Mouse (Mus musculus) heart, postnatal 0 days (tissue): ENCODE data around the gene Mal. TPM values are rescaled to one million over a fixed set of nuclear protein-coding genes. Genes with fewer than 3 reads are reported as not detected.

ENCODE experiments used
- ATAC-seq: fragments of 200-750 bp; cut with Nextera tagmentation; 2 replicates; pipeline ENCODE4 v1.8.0; 2017; ENCODE audit warnings: low read depth, moderate number of reproducible peaks, moderate library complexity; ENCODE audit not compliant: insufficient read depth
- DNase-seq: peaks from one replicate; pipeline ENCODE4 v3.0.0-alpha.2; 2016; ENCODE audit warnings: low spot score
- H3K27ac ChIP-seq: fragments of 300-500 bp; sonication (generic); 2 replicates; pipeline ENCODE4 v1.5.1; 2014; ENCODE audit warnings: low read depth, mild to moderate bottlenecking
- H3K27me3 ChIP-seq: fragments of 300-500 bp; sonication (generic); 2 replicates; pipeline ENCODE4 v1.6.1; 2014; ENCODE audit warnings: low read length, mixed read lengths; ENCODE audit not compliant: control insufficient read depth, insufficient read depth
- H3K36me3 ChIP-seq: fragments of 300-500 bp; sonication (generic); replicated peaks from 2 replicates; pipeline ENCODE4 v1.6.1; 2014; ENCODE audit warnings: low read length, mixed read lengths; ENCODE audit not compliant: control insufficient read depth, insufficient read depth
- H3K4me1 ChIP-seq: fragments of 300-500 bp; sonication (generic); 2 replicates; pipeline ENCODE4 v1.6.1; 2014; ENCODE audit warnings: antibody characterized with exemption; ENCODE audit not compliant: control insufficient read depth, insufficient read depth
- H3K4me2 ChIP-seq: fragments of 300-500 bp; sonication (generic); 2 replicates; pipeline ENCODE4 v1.6.1; 2014; ENCODE audit warnings: low read depth, mild to moderate bottlenecking, low read length, moderate library complexity
- H3K4me3 ChIP-seq: fragments of 300-500 bp; sonication (generic); 2 replicates; pipeline ENCODE4 v1.5.1; 2014; ENCODE audit warnings: low read depth, low read length
- H3K9ac ChIP-seq: fragments of 300-500 bp; sonication (generic); replicated peaks from 2 replicates; pipeline ENCODE4 v1.6.1; 2014; ENCODE audit warnings: low read depth, low read length, mixed read lengths
- H3K9me3 ChIP-seq: fragments of 300-500 bp; sonication (generic); replicated peaks from 2 replicates; pipeline ENCODE4 v1.6.1; 2016; ENCODE audit warnings: low read length; ENCODE audit not compliant: control insufficient read depth
- CTCF ChIP-seq: IDR thresholded peaks from 2 replicates; pipeline ENCODE4 v1.5.1; 2016; ENCODE audit warnings: antibody characterized with exemption, control low read depth, low read depth
- EP300 ChIP-seq: IDR thresholded peaks from 2 replicates; pipeline ENCODE4 v1.6.1; 2016; ENCODE audit warnings: antibody characterized with exemption, low read depth
- WGBS: fragments of 180-500 bp; shearing (Covaris S2); extraction: QIAGEN DNeasy Blood & Tissue Kit; methylation state at CpG from one replicate; pipeline ENCODE4 v1.1.7; 2014; 5-methylcytosine and 5-hydroxymethylcytosine counted together
- polyA plus RNA-seq: library from polyadenylated mRNA; unstranded; fragments of >200 nt; fragmentation: Nextera tagmentation; extraction: Ambion mirVana; gene quantifications from 2 replicates; pipeline ENCODE4 v1.2.1, GENCODE M21; 2015
- total RNA-seq: library from RNA; depleted of rRNA; stranded (reverse); fragments of >200 nt; gene quantifications from 2 replicates; pipeline ENCODE4 v1.2.3, GENCODE M21; 2014; ENCODE audit warnings: low replicate concordance

Mal gene
- total and polyA plus RNA-seq, 2 experiments from 2014 or later = 1.7 to 11.3 TPM

DNA sequence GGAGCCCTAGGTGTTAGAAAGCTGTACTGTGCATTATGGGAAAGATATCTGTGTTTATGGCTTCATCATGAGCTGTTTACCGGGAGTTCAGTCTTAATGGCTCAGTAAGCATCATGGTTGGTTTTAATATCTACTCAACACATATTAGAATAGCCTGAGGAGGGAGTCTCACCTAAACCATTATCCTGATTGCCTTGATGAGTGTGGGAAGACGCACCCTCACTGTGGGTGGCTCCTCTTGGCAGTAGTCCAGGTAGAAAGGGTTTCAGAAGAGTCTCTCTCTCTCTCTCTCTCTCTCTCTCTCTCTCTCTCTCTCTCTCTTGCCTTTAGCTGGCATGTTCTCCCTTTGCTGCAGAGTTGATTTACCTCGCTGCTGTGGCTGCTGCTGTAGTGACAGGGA, 34.4 kb downstream of the Mal start:
- DNase-seq = no peak
- TF ChIP-seq CTCF (no peak), EP300 (no peak)
- Histone ChIP-seq H3K9ac (no peak overlapping the region), H3K4me1 (no peaks in the 10 kb centered on the region), H3K9me3 (no peaks in the 10 kb centered on the region), H3K4me2 (no peak overlapping the region), H3K27me3 (no peaks in the 10 kb centered on the region), H3K4me3 (no peak overlapping the region), H3K27ac (no peak overlapping the region), H3K36me3 (no peaks in the 10 kb centered on the region)
- ATAC-seq = no peak
- 30% methylated on average over 3 of the region's 3 CpGs for WGBS

DNA sequence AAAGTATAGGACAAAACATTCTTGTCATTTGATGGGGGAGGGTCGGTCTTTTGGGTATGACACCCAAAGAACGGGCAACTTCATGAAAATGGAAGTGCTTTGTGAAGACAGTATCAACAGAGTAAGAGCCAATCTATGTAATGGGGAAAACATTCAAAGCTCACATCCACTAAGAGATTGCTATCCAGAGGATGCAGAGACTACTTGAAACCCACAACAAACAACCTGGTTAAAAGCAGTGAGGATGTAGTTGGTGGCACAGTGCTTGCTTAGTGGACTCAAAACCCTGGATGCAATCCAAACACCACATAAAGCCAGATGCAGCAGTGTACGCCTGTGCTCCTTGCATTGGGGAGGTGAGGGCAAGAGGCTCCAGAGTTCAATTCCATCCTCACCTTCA, 37.2 kb downstream of the Mal start:
- no peaks in the 10 kb centered on the region for H3K36me3 ChIP-seq
- no peak overlapping the region for H3K9ac ChIP-seq
- H3K27me3 ChIP-seq = no peaks in the 10 kb centered on the region
- no peak for ATAC-seq
- DNase-seq = no peak
- TF ChIP-seq CTCF = no peak
- no peak for TF ChIP-seq EP300
- H3K4me3 ChIP-seq = no peak overlapping the region
- no peak overlapping the region for H3K4me2 ChIP-seq
- no peaks in the 10 kb centered on the region for H3K4me1 ChIP-seq
- H3K27ac ChIP-seq = no peak overlapping the region
- 72% methylated on average over 3 of the region's 3 CpGs for WGBS
- no peaks in the 10 kb centered on the region for H3K9me3 ChIP-seq

GRCm38 (mm10) chr2:127612288-127612687, 44.2 kb downstream of the Mal start:
- TF ChIP-seq CTCF (no peak), EP300 (no peak)
- ATAC-seq (no peak), DNase-seq (no peak)
- Histone ChIP-seq H3K4me2 (no peak overlapping the region), H3K4me3 (no peak overlapping the region), H3K4me1 (no peaks in the 10 kb centered on the region), H3K27ac (no peak overlapping the region), H3K9me3 (no peaks in the 10 kb centered on the region), H3K9ac (no peak overlapping the region), H3K36me3 (no peaks in the 10 kb centered on the region), H3K27me3 (no peaks in the 10 kb centered on the region)
- WGBS = 81% methylated on average over 4 of the region's 4 CpGs

- Histone ChIP-seq H3K9me3 (no peaks in the 10 kb centered on the region), H3K4me2 (no peak overlapping the region), H3K27me3 (no peaks in the 10 kb centered on the region), H3K4me1 (no peaks in the 10 kb centered on the region), H3K4me3 (no peak overlapping the region), H3K27ac (no peak overlapping the region), H3K36me3 (no peaks in the 10 kb centered on the region), H3K9ac (no peak overlapping the region)
- 60% methylated on average over 4 of the region's 4 CpGs for WGBS
- no peak for ATAC-seq
- DNase-seq = no peak
- no peak for TF ChIP-seq CTCF
- no peak for TF ChIP-seq EP300
Measured at GRCm38 (mm10) chr2:127611386-127611785, 45.1 kb downstream of the Mal start.

DNA sequence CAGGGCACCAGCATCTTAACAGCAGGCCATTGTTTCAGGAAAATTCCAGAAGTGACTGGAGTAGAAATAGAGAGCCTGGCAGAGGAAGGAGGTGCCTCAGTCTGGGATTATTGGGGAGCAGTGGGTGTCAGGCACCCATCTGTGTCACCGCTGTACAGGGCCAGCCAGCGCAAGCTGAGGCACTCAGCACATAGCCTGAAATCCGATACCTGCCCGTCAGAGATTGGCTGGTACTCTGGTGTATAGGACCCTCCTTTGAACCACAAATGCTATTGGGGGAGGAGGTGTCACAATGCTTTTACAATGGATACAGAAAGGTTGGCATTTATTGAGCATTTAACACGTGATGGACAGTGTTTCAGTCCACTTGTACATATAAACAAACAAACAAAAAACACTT, 47.5 kb downstream of the Mal start:
- no peak for DNase-seq
- Histone ChIP-seq H3K9ac (no peak overlapping the region), H3K9me3 (no peaks in the 10 kb centered on the region), H3K27me3 (no peaks in the 10 kb centered on the region), H3K4me1 (no peaks in the 10 kb centered on the region), H3K4me3 (no peak overlapping the region), H3K4me2 (no peak overlapping the region), H3K36me3 (peaks cover 22% of the 10 kb centered on the region), H3K27ac (no peak overlapping the region)
- WGBS = 16% methylated on average over 5 of the region's 5 CpGs
- no peak for TF ChIP-seq CTCF
- TF ChIP-seq EP300 = no peak
- no peak for ATAC-seq

DNA sequence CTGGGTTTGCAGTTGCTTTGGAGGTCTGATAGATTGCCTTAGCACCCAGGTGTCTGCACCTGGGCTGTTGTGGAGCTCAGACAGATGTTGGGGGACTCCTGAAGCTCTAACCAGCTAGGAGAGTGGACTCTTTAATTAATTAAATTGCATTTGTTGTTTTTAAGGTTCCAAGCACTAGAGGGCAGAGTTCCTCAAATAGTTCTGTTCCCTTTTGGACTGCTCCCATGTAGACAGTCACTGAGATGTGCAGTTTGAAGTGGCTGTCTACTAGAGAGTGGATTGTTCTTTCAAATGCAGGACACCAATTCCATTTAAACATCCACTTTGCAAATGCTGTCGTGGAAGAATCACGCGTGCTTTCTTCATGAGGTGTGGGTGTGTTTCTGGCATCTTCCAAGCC, 48.3 kb downstream of the Mal start:
- WGBS = 40% methylated on average over 3 of the region's 3 CpGs
- no peaks in the 10 kb centered on the region for H3K27me3 ChIP-seq
- peaks cover 25% of the 10 kb centered on the region for H3K36me3 ChIP-seq
- H3K27ac ChIP-seq = no peak overlapping the region
- TF ChIP-seq CTCF (peak; percentile 66), EP300 (no peak)
- peak; percentile 79 for DNase-seq
- H3K9ac ChIP-seq = no peak overlapping the region
- no peak overlapping the region for H3K4me2 ChIP-seq
- H3K4me3 ChIP-seq = no peak overlapping the region
- no peaks in the 10 kb centered on the region for H3K4me1 ChIP-seq
- ATAC-seq = peak; percentile 54; the same call in 1 of the 2 replicates
- H3K9me3 ChIP-seq = no peaks in the 10 kb centered on the region
